Mouse (Mus musculus): ENCODE measurements around the gene Bend5. TPM values are rescaled to one million over a fixed set of nuclear protein-coding genes. Genes with fewer than 3 reads are reported as not detected.

Gene Bend5
- polyA plus RNA-seq, 1 experiment from 2014 or later = 69.5 TPM

- Histone ChIP-seq H3K27ac (ENCODE audit: low read depth, low read length) (no peak overlapping the region), H3K9ac (replicated peaks; ENCODE audit: low read depth, low read length) (no peak overlapping the region), H3K4me1 (ENCODE audit: control insufficient read depth, insufficient read depth, low read length) (peaks cover under 1% of the 10 kb centered on the region; the same call in 1 of the 2 replicates), H3K9me3 (ENCODE audit: control insufficient read depth, low read length) (no peaks in the 10 kb centered on the region), H3K4me3 (ENCODE audit: low read depth, low read length) (no peak overlapping the region), H3K4me2 (ENCODE audit: low read depth, low read length) (no peak overlapping the region), H3K27me3 (ENCODE audit: control insufficient read depth, insufficient read depth, low read length) (no peaks in the 10 kb centered on the region), H3K36me3 (ENCODE audit: control insufficient read depth, insufficient read depth, low read length) (no peaks in the 10 kb centered on the region)
- WGBS = 97% methylated on average over 1 of the region's 1 CpGs
- no peak for ATAC-seq (ENCODE audit: low read depth)
These were observed 9.7 kb downstream of the Bend5 start for GRCm38 (mm10) chr4:111424371-111424950.

DNA sequence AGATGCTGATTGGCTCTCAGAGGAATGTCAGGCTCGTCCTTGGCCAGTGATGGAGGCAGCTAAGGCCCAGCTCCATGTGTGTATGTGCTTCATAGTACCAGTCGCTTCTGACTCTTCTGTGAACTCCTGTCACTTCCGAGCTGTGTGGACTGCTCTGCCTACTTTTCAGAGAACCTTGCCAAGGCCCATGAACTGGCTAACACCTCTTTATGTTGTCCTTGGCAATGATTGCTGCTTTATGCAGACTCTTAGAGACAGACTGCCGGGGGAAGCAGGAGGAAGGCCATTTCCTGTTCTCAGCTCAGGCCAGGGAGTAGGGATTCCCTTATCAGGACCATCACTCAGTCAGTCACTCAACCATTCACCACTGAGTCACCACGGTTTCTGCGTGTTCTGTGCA lies 10.4 kb downstream of the Bend5 start:
- Histone ChIP-seq H3K27me3 (ENCODE audit: control insufficient read depth, insufficient read depth, low read length) (no peaks in the 10 kb centered on the region), H3K9ac (replicated peaks; ENCODE audit: low read depth, low read length) (no peak overlapping the region), H3K4me1 (ENCODE audit: control insufficient read depth, insufficient read depth, low read length) (no peaks in the 10 kb centered on the region), H3K36me3 (ENCODE audit: control insufficient read depth, insufficient read depth, low read length) (no peaks in the 10 kb centered on the region), H3K4me2 (ENCODE audit: low read depth, low read length) (no peak overlapping the region), H3K27ac (ENCODE audit: low read depth, low read length) (no peak overlapping the region), H3K9me3 (ENCODE audit: control insufficient read depth, low read length) (no peaks in the 10 kb centered on the region), H3K4me3 (ENCODE audit: low read depth, low read length) (no peak overlapping the region)
- ATAC-seq (ENCODE audit: low read depth) = no peak
- 77% methylated on average over 6 of the region's 6 CpGs for WGBS

- Histone ChIP-seq H3K27ac (ENCODE audit: low read depth, low read length) (no peak overlapping the region), H3K9me3 (ENCODE audit: control insufficient read depth, low read length) (no peaks in the 10 kb centered on the region), H3K4me3 (ENCODE audit: low read depth, low read length) (no peak overlapping the region), H3K27me3 (ENCODE audit: control insufficient read depth, insufficient read depth, low read length) (no peaks in the 10 kb centered on the region), H3K9ac (replicated peaks; ENCODE audit: low read depth, low read length) (no peak overlapping the region), H3K4me1 (ENCODE audit: control insufficient read depth, insufficient read depth, low read length) (no peaks in the 10 kb centered on the region), H3K36me3 (ENCODE audit: control insufficient read depth, insufficient read depth, low read length) (peaks cover 21% of the 10 kb centered on the region), H3K4me2 (ENCODE audit: low read depth, low read length) (no peak overlapping the region)
- WGBS = 72% methylated on average over 2 of the region's 2 CpGs
- ATAC-seq (ENCODE audit: low read depth) = no peak
These were observed 16.4 kb downstream of the Bend5 start for GRCm38 (mm10) chr4:111431186-111431585.

- Histone ChIP-seq H3K27me3 (ENCODE audit: control insufficient read depth, insufficient read depth, low read length) (no peaks in the 10 kb centered on the region), H3K36me3 (ENCODE audit: control insufficient read depth, insufficient read depth, low read length) (peaks cover 21% of the 10 kb centered on the region)
These were observed 17.2 kb downstream of the Bend5 start for GRCm38 (mm10) chr4:111432013-111432412.

GRCm38 (mm10) chr4:111432417-111432816 lies 17.6 kb downstream of the Bend5 start:
- WGBS = 81% methylated on average over 5 of the region's 5 CpGs
- Histone ChIP-seq H3K9me3 (ENCODE audit: control insufficient read depth, low read length) (no peaks in the 10 kb centered on the region), H3K4me3 (ENCODE audit: low read depth, low read length) (no peak overlapping the region), H3K4me2 (ENCODE audit: low read depth, low read length) (no peak overlapping the region), H3K27ac (ENCODE audit: low read depth, low read length) (no peak overlapping the region), H3K9ac (replicated peaks; ENCODE audit: low read depth, low read length) (no peak overlapping the region), H3K36me3 (ENCODE audit: control insufficient read depth, insufficient read depth, low read length) (peaks cover 21% of the 10 kb centered on the region), H3K4me1 (ENCODE audit: control insufficient read depth, insufficient read depth, low read length) (no peaks in the 10 kb centered on the region), H3K27me3 (ENCODE audit: control insufficient read depth, insufficient read depth, low read length) (no peaks in the 10 kb centered on the region)
- no peak for ATAC-seq (ENCODE audit: low read depth)

More at GRCm38 (mm10) chr4:111432013-111432412, 17.2 kb downstream of the Bend5 start:
- ATAC-seq (ENCODE audit: low read depth) = no peak
- Histone ChIP-seq H3K27ac (ENCODE audit: low read depth, low read length) (no peak overlapping the region), H3K9me3 (ENCODE audit: control insufficient read depth, low read length) (no peaks in the 10 kb centered on the region), H3K4me3 (ENCODE audit: low read depth, low read length) (no peak overlapping the region), H3K4me2 (ENCODE audit: low read depth, low read length) (no peak overlapping the region), H3K9ac (replicated peaks; ENCODE audit: low read depth, low read length) (no peak overlapping the region), H3K4me1 (ENCODE audit: control insufficient read depth, insufficient read depth, low read length) (no peaks in the 10 kb centered on the region)
- WGBS = 58% methylated on average over 5 of the region's 5 CpGs

GRCm38 (mm10) chr4:111441709-111442108 lies 26.9 kb downstream of the Bend5 start:
- ATAC-seq (ENCODE audit: low read depth) = no peak
- H3K36me3 ChIP-seq (ENCODE audit: control insufficient read depth, insufficient read depth, low read length) = no peaks in the 10 kb centered on the region; the same call in 1 of the 2 replicates
- H3K9ac ChIP-seq (replicated peaks; ENCODE audit: low read depth, low read length) = no peak overlapping the region
- no peaks in the 10 kb centered on the region for H3K9me3 ChIP-seq (ENCODE audit: control insufficient read depth, low read length)
- H3K4me1 ChIP-seq (ENCODE audit: control insufficient read depth, insufficient read depth, low read length) = peaks cover 16% of the 10 kb centered on the region
- no peak overlapping the region for H3K4me2 ChIP-seq (ENCODE audit: low read depth, low read length)
- no peak overlapping the region for H3K27ac ChIP-seq (ENCODE audit: low read depth, low read length)
- no peak overlapping the region for H3K4me3 ChIP-seq (ENCODE audit: low read depth, low read length)
- no peaks in the 10 kb centered on the region for H3K27me3 ChIP-seq (ENCODE audit: control insufficient read depth, insufficient read depth, low read length)
- 77% methylated on average over 1 of the region's 1 CpGs for WGBS

GRCm38 (mm10) chr4:111442435-111443238 lies 27.8 kb downstream of the Bend5 start:
- no peaks in the 10 kb centered on the region for H3K9me3 ChIP-seq (ENCODE audit: control insufficient read depth, low read length)
- no peaks in the 10 kb centered on the region for H3K27me3 ChIP-seq (ENCODE audit: control insufficient read depth, insufficient read depth, low read length)
- no peak; the same call in 1 of the 2 replicates for ATAC-seq (ENCODE audit: low read depth)
- no peak overlapping the region for H3K9ac ChIP-seq (replicated peaks; ENCODE audit: low read depth, low read length)
- H3K4me1 ChIP-seq (ENCODE audit: control insufficient read depth, insufficient read depth, low read length) = peaks cover 16% of the 10 kb centered on the region
- WGBS = 67% methylated on average over 1 of the region's 1 CpGs
- H3K4me3 ChIP-seq (ENCODE audit: low read depth, low read length) = no peak overlapping the region
- no peak overlapping the region for H3K4me2 ChIP-seq (ENCODE audit: low read depth, low read length)
- peaks cover 3% of the 10 kb centered on the region; the same call in 1 of the 2 replicates for H3K36me3 ChIP-seq (ENCODE audit: control insufficient read depth, insufficient read depth, low read length)
- peak overlapping the region; percentile 7 for H3K27ac ChIP-seq (ENCODE audit: low read depth, low read length)

DNA sequence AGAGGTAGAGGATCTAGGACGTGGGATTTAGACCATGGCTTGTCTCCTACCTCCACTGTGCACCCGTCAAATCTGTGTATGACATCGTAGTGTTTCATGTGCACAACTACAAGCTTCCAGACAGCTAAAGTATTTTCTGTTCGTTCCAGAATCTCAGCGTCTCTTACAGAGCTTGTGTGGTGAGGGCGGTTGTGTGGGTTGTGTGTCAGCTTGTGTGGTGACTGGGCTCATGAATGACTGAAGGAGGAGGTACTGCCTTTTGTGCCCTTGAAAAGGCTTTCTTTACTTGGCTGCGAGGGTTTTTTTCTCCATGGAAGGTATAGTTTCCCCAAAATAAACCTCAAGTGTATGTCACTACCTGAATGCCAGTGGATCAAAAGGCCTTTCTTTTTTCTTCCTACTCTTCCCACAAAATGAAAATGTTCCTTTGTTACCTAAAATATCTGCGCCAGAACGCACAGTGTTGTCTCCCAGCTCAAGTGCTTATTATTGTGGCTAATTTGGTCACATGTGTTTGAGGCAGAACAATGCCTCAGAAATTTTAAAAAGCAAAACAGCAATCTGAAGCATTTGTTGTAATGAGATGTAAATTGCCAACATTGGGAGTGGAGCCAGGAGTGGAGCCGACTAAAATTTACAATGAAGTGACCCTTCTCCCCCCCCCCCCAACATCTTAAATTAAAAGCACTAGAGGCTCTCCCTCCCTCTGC lies 29.3 kb downstream of the Bend5 start:
- 37% methylated on average over 10 of the region's 10 CpGs for WGBS
- Histone ChIP-seq H3K4me3 (ENCODE audit: low read depth, low read length) (no peak overlapping the region), H3K4me2 (ENCODE audit: low read depth, low read length) (no peak overlapping the region), H3K36me3 (ENCODE audit: control insufficient read depth, insufficient read depth, low read length) (peaks cover 6% of the 10 kb centered on the region; the same call in 1 of the 2 replicates), H3K4me1 (ENCODE audit: control insufficient read depth, insufficient read depth, low read length) (peaks cover 16% of the 10 kb centered on the region), H3K9ac (replicated peaks; ENCODE audit: low read depth, low read length) (no peak overlapping the region), H3K9me3 (ENCODE audit: control insufficient read depth, low read length) (no peaks in the 10 kb centered on the region), H3K27ac (ENCODE audit: low read depth, low read length) (peak overlapping the region; percentile 64), H3K27me3 (ENCODE audit: control insufficient read depth, insufficient read depth, low read length) (no peaks in the 10 kb centered on the region)
- ATAC-seq (ENCODE audit: low read depth) = peak; percentile 32

All from neural tube, embryonic 14.5 days (tissue).